Mouse (Mus musculus): ENCODE data around the gene Rnf115.

Rnf115 gene

DNA sequence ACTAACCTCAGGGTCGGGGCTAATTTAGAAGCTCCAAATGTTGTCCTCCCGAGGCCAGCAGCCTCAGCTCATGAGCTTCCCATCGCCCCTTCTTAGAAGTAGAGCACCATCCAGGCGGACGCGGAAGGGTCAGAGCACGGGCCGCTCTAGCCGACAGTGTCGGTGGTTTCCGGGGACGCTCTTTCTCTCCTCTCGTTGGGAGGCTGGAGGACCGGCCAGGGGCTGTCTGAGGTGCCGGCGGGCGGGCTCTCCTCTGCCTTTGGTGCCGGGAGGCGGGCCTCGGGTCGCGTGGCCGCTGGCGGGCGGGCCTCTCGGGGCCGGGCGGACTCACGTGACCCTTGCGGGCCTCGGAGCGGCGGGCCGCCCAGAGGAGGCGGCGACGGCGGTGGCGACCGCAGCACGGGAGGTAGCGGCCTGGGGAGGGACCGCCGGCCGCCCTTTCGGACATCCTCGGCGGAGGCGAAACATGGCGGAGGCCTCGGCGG lies at the start of gene Rnf115, which contains the start of gene Polr3c:
TSS of gene Rnf115 (plus strand) at position 322 of the 485 bp plus-strand sequence.
TSS of gene Polr3c (minus strand) at position 286 of the 485 bp plus-strand sequence.
- TF ChIP-seq GATA4 (IDR thresholded peaks at IDR 0.05; ENCODE audit: insufficient replicate concordance, low read length), result peak; percentile 16; the same call in 1 of the 2 replicates

DNA sequence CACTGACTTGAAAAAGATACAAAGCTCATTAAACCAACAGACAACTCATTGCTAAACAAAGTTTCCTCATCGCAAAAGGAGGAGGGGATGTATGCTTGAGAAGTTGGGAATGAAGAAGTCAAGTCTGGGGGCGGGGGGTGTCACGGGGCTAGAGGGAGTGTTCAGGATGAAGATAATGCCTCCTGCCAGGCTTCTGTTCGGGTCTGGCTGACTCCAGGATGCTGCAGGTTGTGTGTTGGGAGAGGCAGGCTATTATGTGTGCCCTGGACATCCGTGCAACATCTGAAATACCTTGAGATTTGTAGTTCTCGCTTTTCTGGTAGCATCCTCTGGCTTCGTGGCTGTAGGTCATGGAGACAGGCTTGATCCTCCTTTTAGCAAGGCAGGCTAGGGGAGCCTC lies 49.0 kb upstream of the Rnf115 start:
- TF ChIP-seq GATA4 (IDR thresholded peaks at IDR 0.05; ENCODE audit: insufficient replicate concordance, low read length), result no peak

DNA sequence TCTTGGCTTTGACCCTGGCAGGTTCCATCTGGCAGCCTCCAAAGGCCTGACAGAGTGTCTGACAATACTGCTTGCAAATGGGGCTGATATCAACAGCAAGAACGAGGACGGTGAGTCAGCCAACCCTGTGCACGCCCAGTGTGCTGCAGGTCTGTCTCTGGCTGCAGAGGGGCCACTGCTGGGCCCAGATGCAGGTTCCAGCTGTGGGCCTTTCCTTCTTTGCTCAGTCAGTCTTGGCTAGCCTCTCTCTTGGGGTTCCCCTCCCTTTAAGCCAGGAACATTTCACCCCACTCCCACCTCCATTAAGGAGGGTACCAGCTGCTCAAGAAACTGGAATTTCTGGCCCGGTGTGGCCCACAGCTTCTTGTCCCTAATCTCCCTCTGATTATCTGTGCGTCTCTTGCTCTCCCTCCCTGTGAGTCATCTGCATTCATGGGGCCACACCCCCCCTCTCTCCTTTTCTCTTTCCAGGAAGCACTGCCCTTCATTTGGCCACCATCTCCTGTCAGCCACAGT lies 48.2 kb upstream of the Rnf115 start:
- TF ChIP-seq GATA4 (IDR thresholded peaks at IDR 0.05; ENCODE audit: insufficient replicate concordance, low read length), result no peak

DNA sequence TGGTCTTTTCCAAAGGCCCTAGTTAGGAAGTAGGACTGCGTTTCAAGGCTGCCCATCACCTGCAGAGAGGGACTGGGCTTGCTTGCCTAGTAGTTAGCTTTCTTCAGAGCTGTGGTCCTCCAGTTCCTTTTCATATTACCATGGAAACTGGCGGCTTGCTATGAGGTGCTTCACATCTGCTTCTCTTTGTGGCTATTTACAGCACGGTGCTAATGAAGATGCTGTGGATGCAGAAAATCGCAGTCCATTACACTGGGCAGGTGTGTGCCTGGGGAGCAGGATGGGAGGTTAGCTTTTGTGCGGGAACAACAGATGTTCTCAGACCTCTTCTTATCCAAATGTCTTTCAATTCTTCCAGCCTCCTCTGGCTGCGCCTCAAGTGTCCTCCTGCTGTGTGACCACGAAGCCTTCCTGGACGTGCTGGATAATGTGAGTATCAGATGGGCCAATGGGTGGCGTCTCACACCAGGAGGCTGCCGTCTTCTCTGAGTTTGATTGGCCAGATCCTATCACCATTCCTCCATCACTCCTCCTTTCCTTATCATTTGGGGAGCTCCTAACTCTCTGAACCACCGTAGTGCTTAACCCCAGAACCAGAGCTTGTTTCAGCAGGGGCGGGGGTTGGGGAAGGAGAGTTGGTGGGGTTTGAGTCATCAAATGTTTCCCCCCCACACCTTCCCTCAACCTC lies 47.1 kb upstream of the Rnf115 start:
- TF ChIP-seq GATA4 (IDR thresholded peaks at IDR 0.05; ENCODE audit: insufficient replicate concordance, low read length), result no peak

DNA sequence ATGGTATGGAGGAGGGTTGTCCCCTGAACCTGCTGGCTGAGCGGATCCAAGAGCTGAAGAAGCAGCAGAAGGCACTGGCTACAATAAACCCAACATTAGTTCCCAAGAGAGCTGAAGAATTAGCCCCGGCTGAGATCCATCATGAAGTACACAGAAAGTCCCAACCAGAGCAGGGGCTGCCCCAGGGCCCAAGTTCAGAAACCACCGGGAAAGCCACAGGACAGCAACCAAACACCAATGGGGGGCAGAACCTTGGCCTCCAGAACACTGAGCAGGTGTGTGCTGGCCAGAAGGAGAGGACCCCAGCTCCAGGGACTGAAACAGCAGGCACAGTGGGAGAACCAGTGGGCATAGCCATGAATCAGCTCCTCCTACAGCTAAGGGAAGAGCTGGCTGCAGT lies 44.0 kb upstream of the Rnf115 start:
- TF ChIP-seq GATA4 (IDR thresholded peaks at IDR 0.05; ENCODE audit: insufficient replicate concordance, low read length), result no peak

DNA sequence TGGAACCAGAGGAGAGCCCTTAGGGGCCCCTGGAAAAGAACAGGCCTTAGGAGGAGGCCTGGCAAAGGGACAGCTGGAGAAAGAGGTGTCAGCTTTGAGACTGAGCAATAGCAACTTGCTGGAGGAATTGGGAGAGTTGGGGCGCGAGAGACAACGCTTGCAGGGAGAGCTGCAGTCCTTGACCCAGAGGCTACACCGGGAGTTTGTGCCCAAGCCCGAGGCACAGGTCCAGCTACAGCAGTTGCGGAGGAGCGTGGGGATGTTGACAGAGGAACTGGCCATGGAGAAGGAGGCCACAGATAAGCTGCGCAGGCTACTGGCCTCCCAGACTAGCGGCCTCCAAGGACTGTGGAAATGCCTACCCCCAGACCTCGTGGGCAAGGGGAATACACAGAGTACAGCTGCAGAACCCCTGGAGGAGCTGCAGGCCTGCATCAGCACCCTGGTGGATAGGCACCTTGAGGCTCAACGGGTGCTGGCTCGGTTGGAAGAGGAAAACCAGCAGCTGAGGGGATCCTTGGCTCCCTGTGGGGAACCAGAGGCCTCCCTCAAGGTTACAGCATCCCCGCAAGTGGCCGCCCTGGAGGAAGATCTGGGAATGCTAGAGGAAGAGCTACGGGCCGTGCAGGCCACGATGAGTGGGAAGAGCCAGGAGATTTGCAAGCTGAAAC lies 43.2 kb upstream of the Rnf115 start:
- TF ChIP-seq GATA4 (IDR thresholded peaks at IDR 0.05; ENCODE audit: insufficient replicate concordance, low read length), result no peak

DNA sequence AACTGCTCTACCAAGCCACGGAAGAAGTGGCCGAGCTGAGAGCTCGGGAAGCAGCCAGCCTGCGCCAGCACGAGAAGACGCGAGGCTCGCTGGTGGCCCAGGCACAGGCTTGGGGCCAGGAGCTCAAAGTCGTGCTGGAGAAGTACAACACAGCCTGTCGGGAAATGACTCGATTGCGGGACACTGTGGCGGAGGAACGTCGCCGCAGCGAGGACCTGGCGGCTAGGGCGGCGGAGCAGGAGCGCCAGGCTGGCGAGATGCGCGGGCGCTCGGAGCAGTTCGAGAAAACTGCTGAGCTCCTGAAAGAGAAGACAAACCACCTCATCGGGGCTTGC lies 42.7 kb upstream of the Rnf115 start:
- TF ChIP-seq GATA4 (IDR thresholded peaks at IDR 0.05; ENCODE audit: insufficient replicate concordance, low read length), result no peak

DNA sequence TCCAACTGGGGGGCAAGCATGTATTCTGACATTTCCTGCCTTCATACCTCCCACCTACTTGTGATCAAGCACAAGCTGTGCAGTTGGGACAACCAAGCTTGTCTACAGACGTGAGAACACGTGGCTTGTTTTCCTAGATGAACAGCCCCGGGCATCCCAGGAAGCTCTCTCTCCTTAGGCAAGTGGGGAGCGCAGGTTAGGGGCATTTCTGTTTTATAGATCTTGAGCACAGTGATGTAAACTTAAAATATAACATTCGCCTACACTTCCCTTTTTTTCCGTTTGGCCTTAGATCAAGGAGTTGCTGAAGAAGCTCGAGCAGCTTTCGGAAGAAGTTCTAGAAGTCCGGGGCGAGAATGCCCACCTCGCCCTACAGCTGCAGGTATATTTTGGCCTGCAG lies 38.6 kb upstream of the Rnf115 start:
- TF ChIP-seq GATA4 (IDR thresholded peaks at IDR 0.05; ENCODE audit: insufficient replicate concordance, low read length), result no peak

DNA sequence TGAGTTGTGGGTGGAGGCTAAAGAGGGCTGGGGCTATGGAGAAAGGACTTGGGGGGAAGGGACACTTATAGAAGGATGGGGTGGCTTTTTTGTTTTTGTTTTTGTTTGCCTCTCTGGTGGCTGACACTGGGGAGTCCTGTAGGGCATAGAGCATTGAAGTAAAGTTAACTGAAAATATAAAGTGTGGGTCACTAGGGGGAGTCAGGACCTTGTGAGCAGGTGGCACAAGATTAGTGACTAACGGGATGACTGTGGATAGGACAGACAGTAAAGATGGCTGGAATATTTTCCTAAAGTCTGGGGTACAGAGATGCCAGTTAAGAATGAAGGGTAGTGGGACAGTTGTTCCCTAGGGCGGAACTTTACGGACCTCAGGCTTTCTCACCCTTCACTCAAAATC lies 37.2 kb upstream of the Rnf115 start:
- no peak for TF ChIP-seq GATA4 (IDR thresholded peaks at IDR 0.05; ENCODE audit: insufficient replicate concordance, low read length)

DNA sequence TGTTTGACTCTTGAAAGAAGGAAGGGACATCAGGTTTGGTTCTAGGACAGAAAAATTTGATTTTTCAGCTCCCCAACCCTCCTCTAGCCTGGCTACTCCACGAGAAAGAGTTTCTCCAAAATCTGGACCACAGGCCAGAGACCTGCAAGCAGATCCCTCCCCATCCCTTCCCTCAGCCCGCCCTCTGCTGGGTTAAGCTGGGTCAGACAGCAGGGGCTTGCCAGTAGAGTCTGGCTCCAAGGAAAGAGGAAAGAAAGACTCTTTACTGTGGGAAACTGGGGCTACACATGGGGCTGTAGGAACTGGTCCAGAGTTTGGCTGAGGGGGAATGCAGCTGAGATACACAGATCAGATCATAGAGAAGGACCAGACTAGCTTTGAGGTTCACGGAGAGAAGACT lies 35.0 kb upstream of the Rnf115 start:
- TF ChIP-seq GATA4 (IDR thresholded peaks at IDR 0.05; ENCODE audit: insufficient replicate concordance, low read length), result no peak

DNA sequence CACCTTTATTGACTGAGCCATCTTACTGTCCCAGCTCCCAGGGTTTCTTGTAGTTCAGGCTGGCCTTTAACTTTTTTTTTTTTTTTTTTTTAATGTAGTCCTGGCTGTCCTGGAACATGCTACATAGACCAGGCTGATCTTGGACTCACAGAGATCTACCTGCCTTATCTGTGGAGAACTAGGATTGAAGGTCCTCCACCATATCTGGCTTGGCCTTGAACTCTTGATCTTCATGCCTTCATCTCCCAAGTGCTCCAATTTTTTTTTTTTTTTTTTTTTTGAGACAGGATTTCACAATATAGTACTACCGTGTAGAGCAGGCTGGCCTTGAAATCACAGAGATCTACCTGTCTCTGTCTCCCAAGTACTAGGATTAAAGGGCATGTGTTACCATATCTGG lies 33.9 kb upstream of the Rnf115 start:
- TF ChIP-seq GATA4 (IDR thresholded peaks at IDR 0.05; ENCODE audit: insufficient replicate concordance, low read length), result no peak

DNA sequence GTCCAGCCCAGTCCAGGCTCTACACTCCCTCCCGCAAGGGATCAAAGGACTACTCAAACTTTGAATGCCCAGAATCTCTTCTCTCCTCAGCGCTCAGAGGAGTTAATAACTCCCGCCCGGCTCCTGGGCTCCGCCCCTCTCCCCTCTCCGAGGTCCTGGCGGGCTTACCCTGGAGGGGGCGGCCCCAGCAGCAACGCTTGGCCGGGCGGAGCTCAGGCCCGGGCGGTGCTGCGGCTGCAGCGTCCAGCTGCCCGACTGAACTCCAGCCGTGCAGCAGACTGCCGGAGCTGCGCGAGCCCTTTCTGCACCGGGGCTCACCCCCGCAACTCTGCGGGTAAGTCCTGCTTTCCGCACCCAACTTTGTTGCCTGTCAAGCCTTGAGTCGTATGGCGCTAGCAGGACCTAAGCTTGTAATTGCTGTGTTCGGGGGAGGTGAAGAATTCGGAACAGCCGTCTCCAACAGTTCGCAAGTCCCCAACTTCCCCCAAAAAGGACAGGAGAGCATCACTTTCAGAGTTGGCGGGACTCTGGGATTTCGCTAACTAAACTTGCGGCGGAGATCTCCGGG lies 31.2 kb upstream of the Rnf115 start, which contains the start of gene Pias3:
TSS of gene Pias3 (plus strand) at position 187 of the 568 bp plus-strand sequence.
- no peak for TF ChIP-seq GATA4 (IDR thresholded peaks at IDR 0.05; ENCODE audit: insufficient replicate concordance, low read length)

DNA sequence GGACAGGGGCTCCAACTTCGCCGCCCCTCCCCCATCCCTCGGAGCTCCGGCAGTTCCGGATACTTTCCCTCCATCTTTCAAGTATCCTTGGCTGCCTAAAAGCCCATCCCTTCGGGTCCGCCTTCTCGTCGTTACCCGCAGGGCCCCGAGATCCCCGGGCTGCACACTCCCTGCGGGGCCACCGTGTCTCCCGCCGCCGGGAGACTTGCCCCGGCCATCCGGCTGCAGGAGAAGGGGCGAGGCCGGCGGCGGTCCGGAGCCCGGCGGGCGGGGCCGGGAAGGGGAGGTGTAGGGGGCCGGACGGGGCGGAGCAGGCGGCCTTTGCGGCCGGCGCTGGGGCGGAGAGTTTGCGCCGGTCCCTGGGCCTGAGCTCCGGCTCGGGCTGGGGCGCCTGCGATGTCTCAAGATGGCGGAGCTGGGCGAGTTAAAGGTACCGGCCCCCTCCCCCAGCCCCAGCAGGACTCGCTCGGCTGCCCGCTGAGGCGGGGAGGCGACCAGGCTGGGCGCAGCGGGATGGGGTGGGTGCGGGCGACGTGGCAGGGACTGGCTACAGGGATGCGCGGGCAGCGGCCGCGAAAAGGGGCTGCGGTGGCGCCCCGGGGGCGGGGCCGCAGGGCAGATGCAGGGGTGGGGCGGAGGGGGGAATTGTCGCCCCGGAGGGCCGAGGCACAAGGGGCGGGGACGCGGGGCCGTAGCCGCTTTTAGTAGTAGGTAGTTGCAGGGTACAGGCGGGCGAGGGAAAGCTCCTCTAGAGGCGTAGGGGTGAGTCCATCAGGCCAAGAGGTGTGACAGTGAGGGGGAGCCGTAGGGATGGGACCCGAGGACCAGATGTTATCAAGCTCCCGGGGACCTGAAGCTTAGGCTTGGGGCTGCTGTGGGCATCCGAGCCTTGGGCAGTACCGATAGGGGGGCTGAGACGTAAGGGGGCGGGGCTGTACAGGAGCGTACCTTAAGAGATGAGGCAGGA lies 30.4 kb upstream of the Rnf115 start:
- no peak for TF ChIP-seq GATA4 (IDR thresholded peaks at IDR 0.05; ENCODE audit: insufficient replicate concordance, low read length)

DNA sequence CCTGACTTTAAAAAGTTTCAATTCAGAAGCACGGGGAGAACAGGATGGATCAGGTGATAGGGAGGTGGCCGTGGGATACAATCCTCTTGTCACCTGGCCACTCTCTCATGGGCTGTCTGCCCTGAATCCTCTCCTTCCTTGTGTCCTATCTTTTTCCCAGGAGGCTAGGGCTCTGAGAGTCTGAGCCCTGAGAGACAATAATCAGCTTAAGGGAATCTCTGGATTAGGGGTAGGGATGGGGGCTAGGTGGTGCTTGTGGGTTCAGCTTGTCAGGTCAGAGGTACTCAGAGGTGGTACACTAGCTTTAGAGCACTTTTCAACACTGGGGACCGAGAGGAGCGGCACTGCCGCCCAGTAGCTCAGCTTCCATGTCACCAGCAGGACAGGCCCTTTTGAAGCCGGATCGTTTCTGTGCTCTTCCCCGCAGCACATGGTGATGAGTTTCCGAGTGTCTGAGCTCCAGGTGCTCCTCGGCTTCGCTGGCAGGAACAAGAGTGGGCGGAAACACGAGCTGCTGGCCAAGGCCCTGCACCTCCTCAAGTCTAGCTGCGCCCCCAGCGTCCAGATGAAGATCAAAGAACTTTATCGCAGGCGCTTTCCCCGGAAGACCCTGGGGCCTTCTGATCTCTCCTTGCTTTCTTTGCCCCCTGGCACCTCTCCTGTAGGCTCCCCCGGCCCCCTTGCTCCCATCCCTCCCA lies 28.3 kb upstream of the Rnf115 start:
- TF ChIP-seq GATA4 (IDR thresholded peaks at IDR 0.05; ENCODE audit: insufficient replicate concordance, low read length), result no peak
